Mouse (Mus musculus) CH12.LX (cell line): Measurements from ENCODE around the gene Supt3. TPM values are rescaled to one million over a fixed set of nuclear protein-coding genes. Genes with fewer than 3 reads are reported as not detected.

ENCODE experiments used
- DNase-seq: peaks from one replicate; pipeline ENCODE4 v3.0.0-alpha.2; 2013; ENCODE audit errors: extremely low read depth
- H3K27ac ChIP-seq: 2 replicates; pipeline ENCODE4 v1.5.1; 2012; ENCODE audit warnings: low read depth, mild to moderate bottlenecking, control low read depth, moderate library complexity; ENCODE audit not compliant: insufficient read depth
- H3K27me3 ChIP-seq: replicated peaks from 2 replicates; pipeline ENCODE3; 2012; ENCODE audit warnings: inconsistent platforms
- H3K36me3 ChIP-seq, 2 experiments: replicated peaks in 1 of 2; 2 replicates each; pipeline versions ENCODE3 to v1.6.1; 2012; ENCODE audit warnings: inconsistent platforms in 1 of 2, low read length in 1 of 2, mild to moderate bottlenecking in 1 of 2, mixed read lengths in 1 of 2, moderate library complexity in 1 of 2; ENCODE audit not compliant: control insufficient read depth in 1 of 2, insufficient read depth in 1 of 2
- H3K4me1 ChIP-seq, 2 experiments: 2 replicates each; pipeline ENCODE4 v1.6.1; 2012; ENCODE audit warnings: inconsistent platforms in 1 of 2, moderate library complexity in 1 of 2; ENCODE audit not compliant: insufficient read depth in 2 of 2, control insufficient read depth in 1 of 2
- H3K4me2 ChIP-seq: 2 replicates; pipeline ENCODE4 v1.6.1; 2012; ENCODE audit warnings: low read depth, mild to moderate bottlenecking, control low read depth; ENCODE audit not compliant: poor library complexity, insufficient read depth, severe bottlenecking
- H3K4me3 ChIP-seq, 3 experiments: fragments of 150-350 bp in 1 of 3; sonication (generic) in 1 of 3; replicated peaks in 1 of 3; 2 replicates each; pipeline versions ENCODE3 to v1.5.1; 2011 to 2012; ENCODE audit warnings: low read depth in 2 of 3, low read length in 2 of 3, mild to moderate bottlenecking in 2 of 3, moderate library complexity in 2 of 3, control low read depth in 1 of 3, improper control_type of control experiment in 1 of 3, inconsistent platforms in 1 of 3, mixed read lengths in 1 of 3; ENCODE audit not compliant: poor library complexity in 1 of 3
- H3K79me2 ChIP-seq: replicated peaks from 2 replicates; pipeline ENCODE4 v1.6.1; 2012; ENCODE audit warnings: mild to moderate bottlenecking, moderate library complexity; ENCODE audit not compliant: control insufficient read depth, poor library complexity, insufficient read depth, severe bottlenecking; ENCODE audit errors: extremely low read depth
- H3K9ac ChIP-seq: 2 replicates; pipeline ENCODE4 v1.6.1; 2012; ENCODE audit warnings: low read depth, mild to moderate bottlenecking, control low read depth, moderate library complexity; ENCODE audit not compliant: insufficient read depth
- H3K9me3 ChIP-seq: replicated peaks from 2 replicates; pipeline ENCODE3; 2012; ENCODE audit warnings: low read length, inconsistent platforms, mixed read lengths
- CHD1 ChIP-seq: IDR thresholded peaks from 2 replicates; pipeline ENCODE4 v1.6.1; 2012; ENCODE audit warnings: low read depth, low read length, improper control_type of control experiment, inconsistent platforms
- E2F4 ChIP-seq: IDR thresholded peaks from 2 replicates; pipeline ENCODE4 v1.6.1; 2011; ENCODE audit warnings: low read depth, low read length, improper control_type of control experiment; ENCODE audit not compliant: insufficient replicate concordance
- ELF1 ChIP-seq: IDR thresholded peaks from 2 replicates; pipeline ENCODE4 v1.6.1; 2014; ENCODE audit warnings: low read depth, mild to moderate bottlenecking, inconsistent platforms, low read length, improper control_type of control experiment
- ETS1 ChIP-seq: conservative IDR thresholded peaks from 2 replicates; pipeline ENCODE4 v1.6.1; 2012; ENCODE audit warnings: low read depth, mild to moderate bottlenecking, inconsistent platforms, low read length, improper control_type of control experiment, moderate library complexity
- HCFC1 ChIP-seq: IDR thresholded peaks from 2 replicates; pipeline ENCODE4 v1.6.1; 2012; ENCODE audit warnings: low read depth, mild to moderate bottlenecking, inconsistent platforms, low read length, improper control_type of control experiment
- JUN ChIP-seq: IDR thresholded peaks from 2 replicates; pipeline ENCODE4 v1.6.1; 2011; ENCODE audit warnings: low read depth, mild to moderate bottlenecking, low read length, improper control_type of control experiment, moderate library complexity; ENCODE audit not compliant: insufficient read depth
- KAT2A ChIP-seq: IDR thresholded peaks from 2 replicates; pipeline ENCODE4 v1.6.1; 2012; ENCODE audit warnings: low read length, improper control_type of control experiment, inconsistent platforms; ENCODE audit not compliant: insufficient replicate concordance
- MAZ ChIP-seq: IDR thresholded peaks from 2 replicates; pipeline ENCODE4 v1.6.1; 2012; ENCODE audit warnings: low read depth, mild to moderate bottlenecking, inconsistent platforms, low read length, improper control_type of control experiment, moderate library complexity
- MEF2A ChIP-seq: IDR thresholded peaks from 2 replicates; pipeline ENCODE4 v1.6.1; 2014; ENCODE audit warnings: low read depth, mild to moderate bottlenecking, inconsistent platforms, low read length, improper control_type of control experiment, borderline replicate concordance
- NRF1 ChIP-seq: IDR thresholded peaks from 2 replicates; pipeline ENCODE4 v1.6.1; 2014; ENCODE audit warnings: low read depth, mild to moderate bottlenecking, inconsistent platforms, low read length, improper control_type of control experiment, moderate library complexity
- PAX5 ChIP-seq: IDR thresholded peaks from 2 replicates; pipeline ENCODE4 v1.6.1; 2012; ENCODE audit warnings: low read length, inconsistent platforms, mixed read lengths
- TBP ChIP-seq: conservative IDR thresholded peaks from 2 replicates; pipeline ENCODE4 v1.6.1; 2011; ENCODE audit warnings: low read depth, low read length, improper control_type of control experiment
- TCF12 ChIP-seq: IDR thresholded peaks from 2 replicates; pipeline ENCODE4 v1.6.1; 2014; ENCODE audit warnings: low read depth, mild to moderate bottlenecking, inconsistent platforms, low read length, improper control_type of control experiment
- USF1 ChIP-seq: IDR thresholded peaks from 2 replicates; pipeline ENCODE4 v1.6.1; 2014; ENCODE audit warnings: low read depth, mild to moderate bottlenecking, inconsistent platforms, low read length, improper control_type of control experiment
- USF2 ChIP-seq: conservative IDR thresholded peaks from 2 replicates; pipeline ENCODE4 v1.6.1; 2011; ENCODE audit warnings: low read depth, low read length, improper control_type of control experiment
- ZC3H11A ChIP-seq: IDR thresholded peaks from 2 replicates; pipeline ENCODE4 v1.6.1; 2012; ENCODE audit warnings: low read depth, mild to moderate bottlenecking, inconsistent platforms, low read length, improper control_type of control experiment
- dilution Hi-C: fragments of 300-500 bp; cut with MboI; formaldehyde crosslinking; loops from 2 replicates; pipeline ENCODE4 v1.14.3; 2020; ENCODE audit warnings: low sequenced_read_pairs; ENCODE audit not compliant: extremely low pct_unique_long_range_greater_than_20kb, extremely low pct_ligation_motif_present
- in situ Hi-C: fragments of 300-500 bp; cut with MboI; formaldehyde crosslinking; loops from 3 replicates; pipeline ENCODE4 v1.14.3; 2019; ENCODE audit warnings: low sequenced_read_pairs, low pct_ligation_motif_present, low pct_unique_long_range_greater_than_20kb, mixed read lengths
- polyA plus RNA-seq: library from polyadenylated mRNA; unstranded; fragments of >175 nt; gene quantifications from 2 replicates; pipeline ENCODE4 v1.2.1, GENCODE M21; 2012; ENCODE audit warnings: low read depth; ENCODE audit not compliant: insufficient read length
- total RNA-seq, 2 experiments: library from RNA; depleted of rRNA; stranded (reverse); fragments of 300-350 nt in 1 of 2; fragments of >200 nt in 1 of 2; gene quantifications; 2 replicates each; pipeline ENCODE4 v1.2.3; 2012 to 2014

The Supt3 gene
- total and polyA plus RNA-seq, 3 experiments: 8.3 to 22.7 (median 13.1) TPM

DNA sequence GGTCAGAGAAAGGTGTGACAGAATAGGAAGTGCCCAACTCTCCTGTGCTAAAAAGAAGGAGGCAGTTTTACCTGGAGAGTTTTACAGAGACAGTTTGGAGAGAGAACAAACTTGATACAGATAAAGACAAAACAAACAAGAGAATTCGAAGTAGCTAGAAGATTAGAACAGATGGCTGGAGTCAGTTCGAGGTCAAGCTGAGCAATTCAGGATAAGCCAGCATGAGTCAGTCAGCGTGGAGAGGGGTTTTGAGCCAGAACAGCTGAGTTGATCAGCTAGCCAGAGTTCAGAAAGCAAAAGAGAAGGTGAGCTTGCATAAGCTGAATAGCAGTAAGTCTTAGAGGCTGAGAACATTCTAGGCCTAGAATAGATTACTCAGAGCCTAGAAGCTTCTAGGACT, 20.4 kb downstream of the Supt3 start:
- H3K27ac ChIP-seq: no peak overlapping the region
- H3K79me2 ChIP-seq: no peaks in the 10 kb centered on the region
- H3K4me1 ChIP-seq: peaks cover 0 to under 1% of the 10 kb centered on the region in 2 experiments; a peak in 1 of 4 replicates
- H3K9ac ChIP-seq: no peak overlapping the region
- in situ Hi-C loops: no loop called here
- H3K9me3 ChIP-seq: no peaks in the 10 kb centered on the region
- no peak overlapping the region for H3K4me3 ChIP-seq
- peaks cover 12 to 26% of the 10 kb centered on the region in 2 experiments for H3K36me3 ChIP-seq
- no peaks in the 10 kb centered on the region for H3K27me3 ChIP-seq
- no peak for TF ChIP-seq HCFC1
- no peak for TF ChIP-seq E2F4
- TF ChIP-seq PAX5: no peak
- no peak for TF ChIP-seq KAT2A
- no peak for TF ChIP-seq USF2
- TF ChIP-seq ZC3H11A: no peak
- TF ChIP-seq ELF1: no peak
- no peak for TF ChIP-seq NRF1
- no peak for TF ChIP-seq MAZ
- TF ChIP-seq JUN: no peak
- TF ChIP-seq TCF12: no peak
- no peak for TF ChIP-seq CHD1
- no peak overlapping the region for H3K4me2 ChIP-seq
- dilution Hi-C loops: no loop called here
- DNase-seq: no peak

DNA sequence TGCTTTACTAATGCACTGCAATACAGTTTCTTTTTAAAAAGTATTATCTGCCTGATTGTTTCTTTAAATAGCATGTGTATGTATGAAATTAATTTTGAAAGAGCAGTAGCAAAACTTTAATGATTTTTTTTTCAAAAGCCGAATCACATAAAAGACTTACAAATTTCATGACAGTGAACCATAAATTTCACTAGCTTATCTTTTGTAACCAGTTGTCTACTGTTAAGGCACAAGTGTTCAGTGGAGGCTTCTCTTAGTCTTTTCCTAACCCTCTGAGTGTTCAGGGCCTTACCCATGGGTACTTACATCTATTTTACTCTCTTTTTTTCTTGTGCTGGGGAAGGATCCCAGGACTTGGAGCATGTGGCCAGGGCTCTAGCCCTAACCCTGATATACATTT, 30.1 kb downstream of the Supt3 start:
- dilution Hi-C loops: no loop called here
- no peak overlapping the region for H3K4me2 ChIP-seq
- no peaks in the 10 kb centered on the region for H3K27me3 ChIP-seq
- no peaks in the 10 kb centered on the region for H3K9me3 ChIP-seq
- TF ChIP-seq USF2: no peak
- no peak for TF ChIP-seq USF1
- TF ChIP-seq PAX5: no peak
- TF ChIP-seq MEF2A: no peak
- no peak for TF ChIP-seq TBP
- no peak for TF ChIP-seq CHD1
- no peak for TF ChIP-seq ZC3H11A
- no peak for TF ChIP-seq ETS1
- no peak for DNase-seq
- in situ Hi-C loops: no loop called here
- H3K4me1 ChIP-seq: no peaks in the 10 kb centered on the region
- H3K9ac ChIP-seq: no peak overlapping the region
- no peak overlapping the region for H3K27ac ChIP-seq
- no peak overlapping the region for H3K4me3 ChIP-seq
- no peaks in the 10 kb centered on the region for H3K79me2 ChIP-seq
- H3K36me3 ChIP-seq: no peaks in the 10 kb centered on the region
